Mouse (Mus musculus) cortical plate, adult 2 months (tissue): ENCODE results near the gene Crxos.
A peak's percentile ranks its signal among the peaks of the same experiment; 100 is the strongest.

Source experiments
- CTCF ChIP-seq: fragments of 200-500 bp; IDR thresholded peaks from 2 replicates; pipeline ENCODE4 v1.5.1; 2011; ENCODE audit warnings: mild to moderate bottlenecking, control low read depth, low read length; ENCODE audit not compliant: insufficient read depth; ENCODE audit errors: extremely low read depth
- POLR2A ChIP-seq: fragments of 200-500 bp; IDR thresholded peaks from 2 replicates; pipeline ENCODE4 v1.6.1; 2011; ENCODE audit warnings: mild to moderate bottlenecking, low read length, control low read depth; ENCODE audit not compliant: insufficient read depth; ENCODE audit errors: extremely low read depth

GRCm38 (mm10) chr7:15859657-15860056 is 22.8 kb upstream of the Crxos start:
- TF ChIP-seq CTCF (peak; percentile 13; the same call in 1 of the 2 replicates), POLR2A (no peak)
